Mouse (Mus musculus) hindbrain, embryonic 13.5 days (tissue): Measurements from ENCODE around the gene Asb6. TPM values are rescaled to one million over a fixed set of nuclear protein-coding genes. Genes with fewer than 3 reads are reported as not detected.

Experiments used
- ATAC-seq: fragments of 200-750 bp; cut with Nextera tagmentation; 2 replicates; pipeline ENCODE4 v1.8.0; 2017; ENCODE audit warnings: moderate TSS enrichment; ENCODE audit not compliant: low FRiP score
- H3K27ac ChIP-seq: fragments of 300-500 bp; sonication (generic); 2 replicates; pipeline ENCODE4 v1.5.1; 2015; ENCODE audit warnings: inconsistent platforms, mild to moderate bottlenecking, moderate library complexity
- H3K27me3 ChIP-seq: fragments of 300-500 bp; sonication (generic); 2 replicates; pipeline ENCODE4 v1.6.1; 2015; ENCODE audit warnings: mild to moderate bottlenecking, inconsistent platforms
- H3K36me3 ChIP-seq: fragments of 300-500 bp; sonication (generic); 2 replicates; pipeline ENCODE4 v1.6.1; 2015; ENCODE audit warnings: mild to moderate bottlenecking, inconsistent platforms
- H3K4me1 ChIP-seq: fragments of 300-500 bp; sonication (generic); replicated peaks from 2 replicates; pipeline ENCODE4 v1.6.1; 2015; ENCODE audit warnings: inconsistent platforms
- H3K4me2 ChIP-seq: fragments of 300-500 bp; sonication (generic); 2 replicates; pipeline ENCODE4 v1.6.1; 2015; ENCODE audit warnings: inconsistent platforms, mild to moderate bottlenecking, moderate library complexity
- H3K4me3 ChIP-seq: fragments of 300-500 bp; sonication (generic); 2 replicates; pipeline ENCODE4 v1.5.1; 2015; ENCODE audit warnings: mild to moderate bottlenecking, inconsistent platforms
- H3K9ac ChIP-seq: fragments of 300-500 bp; sonication (generic); 2 replicates; pipeline ENCODE4 v1.6.1; 2015; ENCODE audit warnings: mild to moderate bottlenecking, inconsistent platforms
- H3K9me3 ChIP-seq: fragments of 300-500 bp; sonication (generic); 2 replicates; pipeline ENCODE4 v1.6.1; 2016; ENCODE audit warnings: inconsistent platforms
- WGBS: fragments of 180-500 bp; shearing (Covaris S2); methylation state at CpG from one replicate; pipeline ENCODE4 v1.1.7; 2015; 5-methylcytosine and 5-hydroxymethylcytosine counted together
- polyA plus RNA-seq: library from polyadenylated mRNA; unstranded; fragments of >200 nt; fragmentation: Nextera tagmentation; extraction: Ambion mirVana; gene quantifications from 2 replicates; pipeline ENCODE4 v1.2.1, GENCODE M21; 2015

Asb6 gene
- polyA plus RNA-seq, 1 experiment from 2014 or later = 38.3 TPM

DNA sequence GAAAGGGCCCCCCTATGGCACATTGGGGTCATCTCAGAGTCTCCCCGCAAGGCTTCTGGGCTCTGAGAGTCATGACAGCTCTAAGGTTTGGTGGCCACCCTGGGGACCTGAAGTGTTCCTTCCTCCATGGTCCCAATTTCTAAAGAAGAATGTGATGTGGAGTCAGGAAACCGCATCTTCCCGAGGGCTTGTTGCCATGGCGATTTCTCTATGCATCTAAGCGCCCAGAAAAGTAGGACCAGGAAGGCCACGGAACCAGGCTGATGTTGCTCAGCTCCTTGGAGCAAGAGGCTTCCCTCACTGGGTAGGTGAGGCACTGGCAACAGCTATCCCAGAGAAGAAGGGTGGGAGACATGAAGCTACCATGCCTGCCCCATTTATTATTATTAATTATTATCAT, 26.9 kb upstream of the Asb6 start:
- Histone ChIP-seq H3K4me1 (peaks cover 12% of the 10 kb centered on the region), H3K36me3 (no peaks in the 10 kb centered on the region), H3K27me3 (no peaks in the 10 kb centered on the region), H3K4me3 (no peak overlapping the region), H3K27ac (no peak overlapping the region), H3K9ac (no peak overlapping the region), H3K9me3 (no peaks in the 10 kb centered on the region), H3K4me2 (no peak overlapping the region)
- 50% methylated on average over 6 of the region's 6 CpGs for WGBS
- ATAC-seq = no peak

DNA sequence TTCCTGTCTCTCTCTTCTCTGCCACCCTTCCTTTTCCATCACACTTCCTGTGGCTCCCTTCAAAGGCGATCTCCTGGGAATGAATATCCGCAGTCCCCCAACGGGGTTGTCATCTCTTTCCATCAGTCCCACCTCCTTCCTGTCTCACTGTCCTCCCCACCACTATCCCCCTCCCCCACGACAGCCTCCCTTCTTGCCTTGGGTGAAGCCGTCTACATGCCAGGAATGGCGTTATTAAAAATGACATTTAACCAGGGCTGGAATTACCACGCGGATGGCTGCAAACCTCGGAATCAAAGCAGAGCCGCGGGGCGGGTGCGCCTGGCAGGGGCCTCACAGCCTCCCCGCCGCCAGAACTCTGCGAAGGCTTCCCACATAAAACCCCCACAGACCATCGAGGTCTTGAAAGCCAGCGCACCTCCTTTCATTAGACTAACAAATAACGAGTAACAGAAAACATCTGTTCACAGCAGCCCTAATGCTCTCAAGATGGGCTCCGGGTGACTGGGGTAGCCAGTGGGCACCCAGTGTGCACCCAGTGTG, 22.7 kb upstream of the Asb6 start:
- ATAC-seq = no peak
- no peaks in the 10 kb centered on the region for H3K9me3 ChIP-seq
- peak overlapping the region; percentile 23; the same call in 1 of the 2 replicates for H3K27ac ChIP-seq
- H3K9ac ChIP-seq = no peak overlapping the region
- peaks cover 16% of the 10 kb centered on the region for H3K4me1 ChIP-seq
- no peak overlapping the region for H3K4me2 ChIP-seq
- H3K27me3 ChIP-seq = no peaks in the 10 kb centered on the region
- WGBS = 41% methylated on average over 20 of the region's 20 CpGs
- no peak overlapping the region for H3K4me3 ChIP-seq
- H3K36me3 ChIP-seq = no peaks in the 10 kb centered on the region

DNA sequence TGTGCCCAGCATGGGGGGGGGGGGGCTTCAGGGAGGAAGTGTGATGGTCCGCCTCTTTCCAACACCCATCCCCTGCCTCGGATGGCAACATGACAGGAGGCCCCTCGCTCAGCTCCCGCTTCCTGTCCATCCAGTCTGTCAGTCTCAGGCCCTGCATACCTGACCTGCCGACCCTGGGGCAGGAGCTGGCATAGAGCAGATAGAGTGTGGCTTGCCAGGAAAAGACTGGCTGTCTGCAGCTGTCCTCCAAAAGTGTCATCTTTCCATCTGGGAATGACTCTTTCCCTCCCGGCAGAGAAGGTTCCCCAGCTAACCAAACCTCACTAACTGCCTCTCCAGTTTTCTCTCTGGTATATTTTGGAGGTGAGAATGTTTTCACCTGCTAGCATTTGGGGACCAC, 20.4 kb upstream of the Asb6 start:
- Histone ChIP-seq H3K27me3 (peaks cover 19% of the 10 kb centered on the region), H3K4me2 (no peak overlapping the region), H3K4me3 (no peak overlapping the region), H3K27ac (no peak overlapping the region), H3K9me3 (no peaks in the 10 kb centered on the region), H3K9ac (no peak overlapping the region), H3K36me3 (no peaks in the 10 kb centered on the region), H3K4me1 (peaks cover 26% of the 10 kb centered on the region)
- WGBS = 62% methylated on average over 6 of the region's 6 CpGs
- ATAC-seq = no peak

DNA sequence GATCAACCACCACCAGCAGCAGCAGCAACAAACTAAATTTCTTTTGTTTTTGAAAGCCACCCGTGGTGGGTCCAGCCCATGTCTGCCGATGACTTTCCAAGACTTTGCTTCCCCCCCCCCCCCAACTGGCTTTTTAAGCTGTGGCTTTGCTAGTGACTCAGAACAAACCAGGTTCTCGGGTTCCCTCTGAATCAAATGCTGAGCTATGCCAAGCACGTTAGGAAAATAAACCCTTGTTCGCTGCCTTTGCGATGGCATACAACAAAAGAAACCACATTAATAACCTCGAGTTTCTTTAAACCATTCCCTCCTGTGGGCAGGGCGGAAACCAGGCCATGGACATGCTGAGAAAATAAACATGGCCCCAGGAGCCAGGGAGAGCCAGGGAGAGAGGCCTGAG, 18.1 kb upstream of the Asb6 start:
- H3K27me3 ChIP-seq = peaks cover 41% of the 10 kb centered on the region
- H3K4me1 ChIP-seq = peaks cover 31% of the 10 kb centered on the region
- no peak overlapping the region for H3K27ac ChIP-seq
- WGBS = 58% methylated on average over 8 of the region's 8 CpGs
- no peaks in the 10 kb centered on the region for H3K36me3 ChIP-seq
- H3K9me3 ChIP-seq = no peaks in the 10 kb centered on the region
- no peak overlapping the region for H3K4me3 ChIP-seq
- no peak for ATAC-seq
- H3K4me2 ChIP-seq = no peak overlapping the region
- H3K9ac ChIP-seq = no peak overlapping the region

DNA sequence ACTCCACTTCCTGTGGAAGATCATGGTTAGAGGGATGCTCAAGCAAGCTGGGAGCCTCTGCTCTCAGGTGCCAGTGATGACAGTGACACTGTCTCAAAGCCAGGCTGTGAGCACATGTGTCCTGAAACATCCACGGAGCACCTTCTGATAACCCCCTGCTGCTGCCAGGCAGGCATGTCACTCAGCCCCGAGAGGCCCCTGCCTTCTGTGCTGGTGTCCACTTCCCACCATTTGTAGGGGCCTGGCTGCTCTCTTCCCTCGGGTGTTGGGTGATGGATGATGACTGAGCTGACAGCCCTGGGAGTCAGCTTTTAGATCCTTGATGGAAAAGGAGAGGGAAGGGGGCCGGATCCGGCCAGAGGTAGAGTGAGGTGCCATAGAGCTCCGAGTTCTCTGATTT, 16.6 kb upstream of the Asb6 start:
- Histone ChIP-seq H3K27ac (no peak overlapping the region), H3K4me2 (peak overlapping the region; percentile 17; the same call in 1 of the 2 replicates), H3K4me1 (peaks cover 18% of the 10 kb centered on the region), H3K36me3 (no peaks in the 10 kb centered on the region), H3K27me3 (peaks cover 50% of the 10 kb centered on the region), H3K9ac (no peak overlapping the region), H3K4me3 (no peak overlapping the region), H3K9me3 (no peaks in the 10 kb centered on the region)
- ATAC-seq = no peak
- WGBS = 27% methylated on average over 6 of the region's 6 CpGs

DNA sequence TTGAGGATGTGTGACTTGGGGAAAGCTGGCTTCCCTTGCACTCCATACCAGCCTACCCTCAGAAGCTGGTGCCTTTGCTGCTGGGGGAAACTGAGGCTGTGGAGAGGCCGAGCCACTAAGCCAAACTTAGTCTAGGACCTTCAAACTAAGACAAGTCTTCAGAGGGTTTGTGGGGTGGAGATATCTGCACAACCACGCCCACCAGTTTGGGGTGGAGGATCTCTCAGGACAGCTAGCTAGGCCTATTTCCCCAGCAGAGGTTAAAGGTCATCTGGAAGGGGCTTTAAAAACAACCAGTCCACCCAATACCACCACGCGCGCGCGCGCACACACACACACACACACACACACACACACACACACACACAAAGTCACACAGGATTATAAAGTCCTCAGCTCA, 16.1 kb upstream of the Asb6 start:
- 87% methylated on average over 8 of the region's 8 CpGs for WGBS
- Histone ChIP-seq H3K9me3 (no peaks in the 10 kb centered on the region), H3K9ac (no peak overlapping the region)

DNA sequence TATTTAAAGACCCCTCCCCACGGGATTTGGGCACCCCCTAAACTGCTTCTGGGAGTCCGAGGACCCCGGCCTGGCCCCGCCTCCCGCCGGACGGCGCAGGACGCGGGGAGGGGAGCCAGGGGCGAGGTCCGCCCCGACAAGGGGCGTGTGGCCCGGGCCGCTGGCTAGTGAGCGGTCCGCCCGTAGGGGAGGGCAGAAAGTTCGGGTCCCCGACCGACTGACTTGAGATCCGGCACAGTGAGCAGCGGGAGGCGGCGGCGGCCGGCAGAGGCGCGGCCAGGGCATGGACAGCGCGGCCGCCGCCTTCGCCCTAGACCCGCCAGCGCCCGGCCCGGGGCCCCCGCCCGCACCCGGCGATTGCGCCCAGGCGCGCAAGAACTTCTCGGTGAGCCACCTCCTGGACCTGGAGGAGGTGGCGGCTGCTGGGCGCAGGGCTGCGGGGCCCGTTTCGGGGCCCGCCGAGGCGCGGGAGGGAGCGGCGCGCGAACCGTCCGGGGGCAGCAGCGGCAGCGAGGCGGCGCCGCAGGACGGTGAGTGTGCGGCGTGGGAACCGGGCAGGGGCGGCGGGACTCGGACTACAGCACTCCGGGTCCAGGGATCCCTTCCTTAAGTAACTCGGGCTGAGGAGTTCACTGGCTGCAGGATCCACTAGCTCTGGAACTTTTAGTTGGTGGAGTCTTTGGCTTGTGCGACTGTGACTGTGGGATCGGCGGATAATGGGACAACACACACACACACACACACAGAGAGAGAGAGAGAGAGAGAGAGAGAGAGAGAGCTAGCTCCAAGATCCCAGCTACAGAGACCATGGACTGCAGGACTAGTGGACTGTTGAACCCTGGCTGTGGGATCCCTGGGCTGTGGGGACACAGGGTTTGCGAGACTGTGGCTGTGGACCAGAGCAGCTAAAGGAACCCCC, 15.3 kb upstream of the Asb6 start:
- Histone ChIP-seq H3K4me3 (peak overlapping the region; percentile 47), H3K9ac (peak overlapping the region; percentile 69), H3K4me1 (peaks cover 16% of the 10 kb centered on the region), H3K4me2 (peak overlapping the region; percentile 80), H3K9me3 (no peaks in the 10 kb centered on the region), H3K36me3 (no peaks in the 10 kb centered on the region), H3K27ac (no peak overlapping the region), H3K27me3 (peaks cover 54% of the 10 kb centered on the region)
- ATAC-seq = no peak
- under 1% methylated on average over 75 of the region's 80 CpGs for WGBS

More for the DNA sequence above, 16.1 kb upstream of the Asb6 start:
- Histone ChIP-seq H3K27ac (no peak overlapping the region), H3K36me3 (no peaks in the 10 kb centered on the region), H3K4me1 (peaks cover 18% of the 10 kb centered on the region), H3K4me3 (no peak overlapping the region; the same call in 1 of the 2 replicates), H3K27me3 (peaks cover 54% of the 10 kb centered on the region), H3K4me2 (peak overlapping the region; percentile 80)
- no peak for ATAC-seq

DNA sequence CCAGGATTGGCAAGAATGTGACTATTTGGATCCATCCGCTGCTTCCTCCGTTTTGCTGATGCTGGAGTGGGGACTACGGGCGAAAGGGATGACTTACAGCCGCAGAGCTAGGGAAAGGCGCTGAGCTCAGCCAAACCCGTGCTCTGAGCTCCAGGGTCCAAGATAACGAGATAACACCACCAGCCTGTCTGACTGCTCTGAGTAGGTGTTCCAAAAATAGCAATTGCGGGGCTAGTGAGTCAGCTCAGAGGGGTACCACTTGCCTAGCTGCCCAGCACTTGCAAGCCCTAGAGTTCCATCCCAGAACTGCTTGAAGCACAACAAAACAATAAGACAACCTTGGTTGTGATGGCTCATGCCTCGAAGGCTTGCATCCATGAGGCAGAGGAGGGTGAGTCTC, 12.5 kb upstream of the Asb6 start:
- no peak for ATAC-seq
- peak overlapping the region; percentile 13; the same call in 1 of the 2 replicates for H3K9ac ChIP-seq
- H3K27me3 ChIP-seq = peaks cover 54% of the 10 kb centered on the region
- no peak overlapping the region for H3K27ac ChIP-seq
- no peaks in the 10 kb centered on the region for H3K9me3 ChIP-seq
- WGBS = 64% methylated on average over 10 of the region's 10 CpGs
- H3K36me3 ChIP-seq = no peaks in the 10 kb centered on the region
- peaks cover 16% of the 10 kb centered on the region for H3K4me1 ChIP-seq
- no peak overlapping the region for H3K4me2 ChIP-seq
- no peak overlapping the region for H3K4me3 ChIP-seq

DNA sequence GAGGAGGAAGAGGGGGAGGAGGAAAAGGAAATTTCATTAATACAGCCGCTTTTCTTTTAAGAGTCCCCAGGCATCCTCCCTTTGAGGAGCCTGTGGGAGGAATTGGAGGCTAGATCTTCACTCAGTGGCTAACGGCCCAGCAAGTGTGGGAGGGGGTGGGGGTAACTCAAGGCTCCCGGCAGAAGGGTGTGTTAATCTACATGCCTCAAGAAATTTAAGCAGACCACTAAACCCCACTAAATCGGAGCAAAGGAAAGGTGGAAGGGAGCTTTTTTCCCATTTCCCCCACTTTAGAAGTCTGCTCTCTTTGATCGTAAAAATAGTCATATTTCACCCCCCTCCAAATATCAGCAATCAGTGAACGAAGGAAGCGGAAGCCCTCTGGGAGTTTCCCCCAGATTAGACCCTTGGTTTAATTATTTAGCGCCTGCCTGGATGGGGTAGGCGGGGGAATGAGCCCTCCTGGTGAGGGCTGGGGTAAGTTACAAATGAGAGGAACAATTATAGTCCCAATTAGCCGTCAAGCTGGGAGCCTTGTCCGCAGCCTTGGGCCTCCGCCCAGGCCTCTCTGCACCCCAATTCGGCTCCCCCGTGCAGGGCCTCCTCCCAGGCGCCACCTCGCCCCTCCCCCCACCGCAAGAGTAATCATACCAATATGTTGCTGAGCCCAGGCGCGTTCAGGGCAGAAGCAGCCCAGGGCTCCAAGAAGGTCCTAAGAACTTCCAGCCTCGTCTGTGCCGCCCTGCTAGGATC, 6.3 kb upstream of the Asb6 start:
- Histone ChIP-seq H3K4me1 (peaks cover 26% of the 10 kb centered on the region), H3K4me3 (no peak overlapping the region), H3K36me3 (no peaks in the 10 kb centered on the region), H3K9me3 (no peaks in the 10 kb centered on the region), H3K27me3 (0 out of 2 replicates have a peak, but pooled peaks cover under 1% of the 10 kb centered on the region), H3K4me2 (peak overlapping the region; percentile 10; the same call in 1 of the 2 replicates), H3K27ac (no peak overlapping the region), H3K9ac (0 out of 2 replicates have a peak overlapping the region, but pooled peaks have one; percentile 13)
- WGBS = 10% methylated on average over 21 of the region's 21 CpGs
- no peak for ATAC-seq

DNA sequence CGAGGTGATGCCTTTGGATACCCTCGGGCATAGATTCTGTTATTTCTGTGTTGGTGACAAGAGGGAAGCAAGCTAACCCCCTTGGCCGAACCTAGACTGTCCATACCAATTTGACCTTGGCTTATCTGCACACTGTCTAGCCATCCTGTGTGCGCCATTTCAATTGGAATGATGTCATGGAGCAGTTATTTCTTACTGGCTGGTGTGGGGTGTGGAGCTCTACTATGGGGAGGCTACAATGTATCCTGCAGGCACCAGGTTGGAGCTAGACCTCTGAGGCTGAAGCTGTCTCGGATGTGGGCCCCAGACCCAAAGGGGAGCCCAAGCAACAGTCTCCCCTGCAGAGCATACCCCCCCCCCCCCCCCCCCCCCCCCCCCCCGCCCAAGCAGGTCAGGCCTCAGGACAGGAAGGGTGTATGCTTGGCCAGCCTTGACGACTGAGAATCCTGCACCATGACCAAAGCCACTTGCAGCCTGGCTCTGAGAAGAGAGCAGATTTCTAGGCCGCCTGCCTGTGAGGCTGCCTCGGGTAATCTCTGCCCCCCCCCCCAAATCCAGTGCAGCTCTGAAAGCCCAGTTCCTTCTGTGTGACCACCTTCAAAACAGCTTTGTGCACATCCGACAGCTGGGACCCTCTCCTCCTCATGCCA, 4.4 kb upstream of the Asb6 start, which contains the start of gene Prrx2:
Gene Prrx2, plus strand, starts transcription at position 600 of the 650 bp plus-strand sequence.
- no peak within 1 kb of the TSS for H3K4me2 ChIP-seq
- H3K4me1 ChIP-seq = peaks cover 26% of the 10 kb centered on the region
- 70% methylated on average over 7 of the region's 10 CpGs for WGBS
- H3K9ac ChIP-seq = no peak within 1 kb of the TSS; the same call in 1 of the 2 replicates
- 0 out of 2 replicates have a peak within 1 kb of the TSS, but pooled peaks have one; percentile 52 for H3K27ac ChIP-seq
- no peak within 1 kb of the TSS for H3K4me3 ChIP-seq
- H3K36me3 ChIP-seq = no peaks in the 10 kb centered on the region
- H3K27me3 ChIP-seq = no peaks in the 10 kb centered on the region
- no peak for ATAC-seq
- H3K9me3 ChIP-seq = no peaks in the 10 kb centered on the region

DNA sequence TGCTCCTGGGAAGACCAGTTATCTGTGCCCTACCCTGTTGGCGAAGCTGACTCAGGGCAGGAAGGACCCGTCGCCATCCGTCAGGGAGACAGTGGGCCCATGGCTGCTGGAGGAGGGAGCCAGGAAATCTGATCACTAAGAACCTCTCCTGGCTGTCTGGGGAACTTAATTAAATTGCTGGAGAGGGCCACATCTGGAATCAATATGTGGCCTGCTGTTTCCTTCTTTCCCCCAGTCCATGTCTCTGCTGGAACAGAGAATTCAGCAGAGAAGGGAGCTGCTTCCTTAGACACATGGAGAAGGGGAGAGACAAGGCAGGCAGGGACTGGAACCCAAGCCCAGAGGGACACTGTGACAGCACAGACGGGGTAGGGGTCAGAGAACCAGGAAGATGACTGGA, 3.5 kb upstream of the Asb6 start:
- Histone ChIP-seq H3K9ac (no peak overlapping the region; the same call in 1 of the 2 replicates), H3K9me3 (no peaks in the 10 kb centered on the region), H3K36me3 (no peaks in the 10 kb centered on the region), H3K27ac (peak overlapping the region; percentile 53), H3K4me1 (peaks cover 26% of the 10 kb centered on the region), H3K27me3 (no peaks in the 10 kb centered on the region), H3K4me3 (no peak overlapping the region), H3K4me2 (no peak overlapping the region)
- WGBS = 40% methylated on average over 5 of the region's 5 CpGs
- no peak for ATAC-seq

DNA sequence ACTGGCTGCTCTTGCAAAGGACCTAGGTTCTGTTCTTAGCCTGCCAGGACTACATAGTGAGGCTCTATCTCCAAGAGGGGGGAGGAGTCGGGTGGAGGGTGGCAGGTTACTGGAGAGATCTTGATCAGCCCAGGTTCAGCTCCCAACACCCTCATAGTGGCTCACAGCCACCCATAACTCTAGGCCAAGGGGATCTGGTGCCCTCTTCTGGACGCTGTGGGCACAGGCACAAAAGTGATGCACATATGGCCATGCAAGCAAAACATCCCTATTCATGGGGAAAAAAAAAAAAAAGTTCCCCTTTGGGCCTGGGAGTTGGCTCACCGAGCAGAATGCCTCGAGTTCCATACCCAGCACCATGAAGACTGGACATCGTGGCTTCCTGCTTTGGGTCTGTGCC, 818 bp downstream of the Asb6 start:
- no peak overlapping the region for H3K27ac ChIP-seq
- H3K4me3 ChIP-seq = no peak overlapping the region
- no peak overlapping the region for H3K9ac ChIP-seq
- 37% methylated on average over 5 of the region's 5 CpGs for WGBS
- peaks cover 26% of the 10 kb centered on the region for H3K36me3 ChIP-seq
- H3K9me3 ChIP-seq = no peaks in the 10 kb centered on the region
- H3K27me3 ChIP-seq = no peaks in the 10 kb centered on the region
- H3K4me1 ChIP-seq = peaks cover 30% of the 10 kb centered on the region
- no peak overlapping the region for H3K4me2 ChIP-seq
- ATAC-seq = no peak
